Mouse (Mus musculus): ENCODE measurements at regions not wholly inside any gene's neighbourhood (a gene's known extent, or its start where the extent isn't known, plus 50 kb on each side); places are given as distances from the start of the nearest gene placed in this dataset.

DNA sequence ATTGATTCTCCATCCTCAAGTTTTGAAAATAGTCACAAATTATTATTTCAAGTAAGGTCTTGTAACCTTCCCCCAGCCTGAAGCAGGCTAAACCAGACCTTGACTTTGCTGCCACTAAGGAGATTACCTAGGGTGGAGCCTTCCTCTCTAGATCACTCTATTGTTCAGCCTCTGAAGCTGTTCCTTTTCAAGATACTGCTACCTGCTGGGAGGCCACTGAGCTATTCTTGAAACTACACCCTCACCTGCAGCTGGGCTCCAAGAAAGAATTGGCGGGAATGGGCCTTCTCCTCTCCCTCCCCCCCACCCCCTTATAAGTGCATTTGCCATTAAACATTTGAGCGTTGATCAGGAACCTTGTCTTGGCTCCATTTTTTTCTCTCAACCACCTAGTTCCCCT, 534.2 kb upstream of the Dmac1 start:
- TF ChIP-seq CTCF (IDR thresholded peaks at IDR 0.05; ENCODE audit: low read depth, low read length) (no peak), POLR2AphosphoS5 (IDR thresholded peaks at IDR 0.05; ENCODE audit: insufficient replicate concordance, low read depth, low read length) (no peak)

All from G1E (cell line).